Mouse (Mus musculus) thymus, adult 2 months (tissue): ENCODE data around the gene Gpc5.

Source experiments
- CTCF ChIP-seq: fragments of 200-500 bp; IDR thresholded peaks from 2 replicates; pipeline ENCODE4 v1.5.1; 2012; ENCODE audit warnings: mild to moderate bottlenecking, control low read depth, low read length, moderate library complexity, borderline replicate concordance; ENCODE audit not compliant: control insufficient read depth, poor library complexity, insufficient read depth; ENCODE audit errors: extremely low read depth
- POLR2A ChIP-seq: fragments of 200-500 bp; IDR thresholded peaks from 2 replicates; pipeline ENCODE4 v1.6.1; 2012; ENCODE audit warnings: mild to moderate bottlenecking, low read length, control low read depth, moderate library complexity; ENCODE audit not compliant: control insufficient read depth, poor library complexity, insufficient read depth; ENCODE audit errors: extremely low read depth

DNA sequence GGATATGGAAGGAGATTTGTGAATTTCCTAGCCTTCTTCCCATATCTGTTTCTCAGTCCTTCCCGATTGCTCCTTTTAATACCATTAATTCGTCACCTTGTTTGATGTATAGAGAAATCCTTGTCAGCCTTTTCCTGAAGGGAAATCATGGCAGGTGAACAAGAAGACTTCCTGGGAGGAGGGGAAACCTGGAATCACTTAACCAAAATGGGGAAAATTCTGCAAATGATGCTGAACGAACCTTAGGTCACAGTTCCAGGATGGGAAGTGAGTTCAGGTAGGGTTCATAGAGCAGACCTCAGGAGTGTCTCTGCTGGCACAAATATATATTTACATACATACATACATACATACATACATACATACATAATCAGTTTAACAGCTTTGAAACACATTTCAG is 320.8 kb downstream of the Gpc5 start:
- TF ChIP-seq CTCF (no peak), POLR2A (no peak)
